Mouse (Mus musculus) lung, postnatal 10 days (tissue): ENCODE measurements around the gene Asb8.

ENCODE experiments used
- DNase-seq: peaks from one replicate; pipeline ENCODE4 v3.0.0; 2021

Gene Asb8

DNA sequence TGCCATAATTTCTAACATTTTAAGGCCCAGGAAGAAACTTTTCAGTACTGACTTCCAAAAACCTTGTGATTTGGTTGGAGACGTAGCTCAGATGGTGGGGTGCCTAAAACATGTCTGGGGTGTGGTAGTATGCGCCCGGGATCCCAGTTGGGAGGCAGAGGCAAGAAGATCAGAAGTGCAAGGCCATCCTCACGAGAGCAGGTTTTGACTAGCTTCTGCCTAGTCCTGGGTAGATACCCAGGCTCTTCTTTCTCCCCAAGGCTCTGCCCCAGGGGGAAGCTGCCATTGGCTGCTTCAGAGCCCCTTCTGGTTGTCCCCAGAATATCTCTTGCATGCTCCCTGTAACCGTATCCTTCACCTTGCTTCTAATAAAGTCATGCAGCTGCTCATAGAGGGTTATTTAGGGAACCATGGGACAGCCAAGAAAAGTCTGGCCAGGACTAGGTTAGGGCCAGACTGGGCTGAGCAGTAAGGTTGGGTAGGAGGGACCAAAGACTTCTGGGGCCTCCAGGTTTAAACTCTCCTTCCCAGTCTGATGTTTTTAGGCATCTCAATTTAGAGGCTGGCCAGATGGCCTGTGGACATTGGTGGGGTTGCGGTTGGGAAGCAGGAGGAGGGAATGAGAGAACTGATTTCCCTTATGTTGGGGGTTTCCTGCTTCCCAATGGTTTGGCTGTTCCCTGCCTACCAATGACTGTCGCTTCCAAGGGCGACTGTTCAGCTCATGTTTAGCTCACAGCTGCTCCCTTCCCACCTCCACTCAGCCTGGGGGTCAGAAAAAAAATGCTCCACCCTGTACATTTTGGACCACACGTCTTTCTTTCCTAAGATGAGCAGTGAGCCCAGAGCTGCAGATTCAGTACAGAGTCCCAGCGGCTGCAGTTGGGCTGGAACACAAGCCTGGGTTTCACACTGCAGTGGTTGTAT is 50.3 kb downstream of the Asb8 start:
- no peak for DNase-seq

- DNase-seq = no peak
Measured at GRCm38 (mm10) chr15:98114098-98114851, 51.1 kb downstream of the Asb8 start.

DNA sequence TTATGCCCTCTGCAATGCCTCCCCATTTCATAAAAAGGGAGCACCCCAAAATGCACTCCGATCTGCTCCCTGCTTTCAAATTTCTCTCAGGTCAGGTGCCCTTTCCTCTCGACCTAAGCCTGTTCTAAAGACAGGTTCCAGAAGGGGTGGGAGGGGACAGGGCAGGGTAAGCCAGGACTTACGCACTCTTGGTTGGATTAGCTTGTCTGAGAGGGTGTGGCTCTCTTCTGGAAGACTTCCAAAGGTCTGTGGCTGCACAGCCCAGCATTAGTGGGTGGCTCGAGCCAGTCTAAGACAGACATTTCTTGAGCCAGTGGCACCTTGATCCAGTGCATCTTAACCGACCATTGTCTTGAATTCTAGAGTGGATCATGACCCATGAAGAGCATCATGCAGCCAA is 53.6 kb downstream of the Asb8 start:
- DNase-seq = no peak

GRCm38 (mm10) chr15:98108297-98109152 is 56.9 kb downstream of the Asb8 start:
- peak; percentile 89 for DNase-seq

GRCm38 (mm10) chr15:98107703-98108296 is 57.6 kb downstream of the Asb8 start:
- no peak for DNase-seq

- no peak for DNase-seq
Measured at GRCm38 (mm10) chr15:98107230-98107629, 58.2 kb downstream of the Asb8 start.

GRCm38 (mm10) chr15:98106506-98106905 is 58.9 kb downstream of the Asb8 start:
- DNase-seq = no peak

DNA sequence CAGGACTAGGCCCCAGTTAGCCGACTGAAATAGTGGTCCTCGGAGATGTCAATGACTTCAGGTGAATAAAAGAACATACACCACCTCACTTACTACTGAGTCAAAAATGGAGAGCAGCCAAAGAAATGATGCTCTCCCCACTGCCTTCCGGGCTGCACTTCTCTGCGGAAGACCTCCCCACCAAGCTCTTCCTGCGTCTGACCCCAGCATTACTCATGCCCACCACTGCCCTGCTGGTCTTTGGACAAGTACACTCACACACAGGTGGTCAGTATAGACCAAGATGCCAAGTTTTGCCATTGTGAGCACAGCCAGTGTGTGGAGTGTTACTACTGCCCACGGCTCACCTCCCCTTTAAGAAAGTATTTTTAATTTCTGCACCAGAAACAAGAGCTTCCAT is 63.0 kb downstream of the Asb8 start:
- no peak for DNase-seq

- DNase-seq = no peak
Measured at GRCm38 (mm10) chr15:98098519-98098918, 66.9 kb downstream of the Asb8 start.

GRCm38 (mm10) chr15:98096957-98097356 is 68.5 kb downstream of the Asb8 start:
- no peak for DNase-seq

GRCm38 (mm10) chr15:98094905-98095304 is 70.5 kb downstream of the Asb8 start:
- DNase-seq = no peak

DNA sequence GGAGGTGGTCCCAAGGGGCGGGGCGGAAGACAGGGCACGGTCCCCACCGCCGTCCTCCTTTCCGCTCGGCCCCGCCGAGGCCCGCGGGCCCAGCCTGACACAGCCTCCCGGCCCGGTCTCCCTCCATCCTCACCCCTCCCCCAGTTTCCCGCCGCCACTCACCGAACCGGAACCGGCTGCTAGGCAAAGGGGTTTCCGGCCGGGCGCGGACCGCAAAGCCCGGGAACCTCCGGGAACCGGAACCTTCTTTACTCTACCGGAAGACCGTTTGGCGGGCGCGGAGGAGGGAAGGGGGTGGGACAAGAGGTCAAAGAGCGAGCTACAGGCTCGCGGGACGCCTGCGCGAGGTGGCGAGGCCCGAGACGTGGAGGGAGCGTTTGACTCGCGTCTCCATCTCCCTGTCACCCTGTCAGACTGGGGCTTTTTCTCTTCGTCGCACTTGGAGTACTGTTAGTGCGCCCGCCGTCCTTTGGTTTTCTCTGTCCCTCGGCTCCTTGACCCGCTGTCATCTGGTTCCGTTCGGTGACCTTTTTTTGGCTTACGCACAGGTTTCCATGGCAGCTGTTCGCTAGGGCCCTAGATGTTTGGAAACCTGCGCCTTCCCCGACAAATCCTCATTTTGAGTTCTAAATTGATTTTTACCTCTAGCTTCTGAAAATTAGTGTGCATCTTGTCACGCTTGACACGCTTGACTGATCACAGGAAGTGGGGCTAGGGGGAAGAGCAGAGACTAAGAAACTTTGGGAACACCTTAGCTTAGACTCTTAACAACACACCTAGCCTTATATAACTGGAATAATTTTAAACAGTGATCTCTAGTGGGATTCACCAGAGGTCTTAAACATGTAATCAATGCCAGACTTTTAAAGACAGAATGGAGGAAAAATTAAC is 72.1 kb downstream of the Asb8 start, which contains the start of gene Senp1:
Gene Senp1, minus strand, starts transcription at position 624 of the 891 bp plus-strand sequence.
- peak; percentile 94 for DNase-seq

DNA sequence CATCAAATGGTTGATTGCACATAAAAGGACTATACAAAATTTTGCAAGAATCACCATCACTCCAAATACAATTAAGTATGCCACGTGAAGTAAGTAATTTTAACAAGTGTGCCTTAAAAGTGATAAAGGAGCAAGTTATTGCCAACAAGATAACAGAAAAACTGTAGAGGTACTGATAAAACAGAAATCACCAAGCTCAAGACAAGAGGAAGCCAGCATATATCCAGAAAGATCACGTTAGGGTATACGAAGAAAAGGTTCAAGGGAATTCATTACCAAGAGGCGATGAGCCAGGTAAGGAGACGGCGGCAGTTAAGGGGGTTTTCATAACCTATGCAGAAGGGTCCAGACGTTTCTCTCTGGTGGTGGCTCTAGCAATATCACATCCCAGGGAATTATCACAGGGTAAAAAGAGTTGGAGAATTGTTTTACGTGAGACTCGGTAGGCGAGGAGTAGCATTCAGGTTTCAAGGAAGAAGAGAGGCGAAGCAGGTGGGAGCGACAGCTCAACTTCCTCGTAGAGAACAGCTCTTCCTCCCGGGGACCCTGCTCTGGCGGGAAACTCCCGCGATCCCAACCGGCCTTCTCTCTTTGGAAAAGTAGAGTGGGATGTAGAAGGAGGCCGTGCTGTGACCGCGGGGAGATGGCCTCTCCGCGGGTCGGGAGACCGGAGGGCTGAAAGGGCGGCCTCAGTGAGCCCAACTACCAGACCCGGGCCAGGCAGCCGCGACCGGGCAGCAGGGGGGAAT is 72.9 kb downstream of the Asb8 start, which contains the start of gene Pfkm:
Gene Pfkm, plus strand, starts transcription at position 218 of the 749 bp plus-strand sequence.
- DNase-seq = no peak

- DNase-seq = no peak
Measured at GRCm38 (mm10) chr15:98091841-98092240, 73.6 kb downstream of the Asb8 start.

GRCm38 (mm10) chr15:98089421-98090183 is 75.8 kb downstream of the Asb8 start:
- peak; percentile 61 for DNase-seq

GRCm38 (mm10) chr15:98088889-98089288 is 76.5 kb downstream of the Asb8 start:
- no peak for DNase-seq
